ENCODE assay signal across 28 mouse cellular contexts in genomic region chr3:87215176-87215575, GRCm38 (mm10). TPM values are rescaled to one million over a fixed set of nuclear protein-coding genes. Genes with fewer than 3 reads are reported as not detected.
A peak's percentile ranks its signal among the peaks of the same experiment; 100 is the strongest.
DNase-seq lines count a peak whose midpoint lies in the region; ATAC-seq lines count a peak whose summit lies in the region.
"Had no signal": no experiment of that assay in that cellular context is flagged by ENCODE, and none has a peak within 500 bp of the region (broad histone marks: within the 10 kb centered on the region; RNA-seq: fewer than 3 reads in every experiment).

No protein-coding gene starts in this region.

- no peak for ATAC-seq in limb, embryonic 13.5 days (ENCODE audit: low FRiP score, low read depth)
- peak; percentile 40 for ATAC-seq in activated CD4-positive, CD25-positive, alpha-beta regulatory T cell, adult 4 months
- ATAC-seq in intestine, embryonic 16.5 days = no peak
- ATAC-seq: CD4-positive, CD25-positive, alpha-beta regulatory T cell, adult 4 months; forebrain, embryonic 13.5 days; forebrain, embryonic 16.5 days; Patski had no signal

- no peaks in the 10 kb centered on the region for H3K9me3 ChIP-seq in limb, embryonic 13.5 days
- H3K9me3 ChIP-seq in limb, embryonic 10.5 days (replicated peaks) = no peaks in the 10 kb centered on the region
- no peaks in the 10 kb centered on the region for H3K9me3 ChIP-seq in intestine, embryonic 16.5 days (ENCODE audit: control insufficient read depth, low read length)
- H3K9me3 ChIP-seq: forebrain, embryonic 10.5 days; forebrain, embryonic 13.5 days; G1E; heart, embryonic 10.5 days; heart, embryonic 13.5 days; hindbrain, embryonic 12.5 days; hindbrain, embryonic 15.5 days had no signal

- no peak overlapping the region for H3K9ac ChIP-seq in limb, embryonic 13.5 days
- no peak overlapping the region for H3K9ac ChIP-seq in intestine, embryonic 16.5 days (ENCODE audit: low read depth, low read length)
- H3K9ac ChIP-seq: forebrain, embryonic 13.5 days; heart, embryonic 13.5 days; hindbrain, embryonic 12.5 days; hindbrain, embryonic 15.5 days had no signal

- WGBS in limb, embryonic 13.5 days = 79% methylated on average over 11 of the region's 11 CpGs
- 83% methylated on average over 11 of the region's 11 CpGs for WGBS in limb, embryonic 10.5 days
- WGBS in intestine, embryonic 16.5 days = 73% methylated on average over 11 of the region's 11 CpGs

- no peak overlapping the region for H3K4me3 ChIP-seq in limb, embryonic 13.5 days
- H3K4me3 ChIP-seq in limb, embryonic 10.5 days = no peak overlapping the region
- H3K4me3 ChIP-seq in intestine, embryonic 16.5 days (ENCODE audit: low read length) = no peak overlapping the region
- H3K4me3 ChIP-seq: forebrain, embryonic 10.5 days; forebrain, embryonic 13.5 days; heart, adult 2 months; heart, embryonic 10.5 days; heart, embryonic 13.5 days; hindbrain, embryonic 12.5 days; hindbrain, embryonic 15.5 days had no signal

- H3K27me3 ChIP-seq in limb, embryonic 13.5 days = no peaks in the 10 kb centered on the region
- H3K27me3 ChIP-seq in limb, embryonic 10.5 days (ENCODE audit: low read depth, poor library complexity, severe bottlenecking) = no peaks in the 10 kb centered on the region
- no peaks in the 10 kb centered on the region for H3K27me3 ChIP-seq in intestine, embryonic 16.5 days (replicated peaks; ENCODE audit: control insufficient read depth, insufficient read depth, low read length)
- H3K27me3 ChIP-seq: forebrain, embryonic 13.5 days; heart, embryonic 13.5 days; hindbrain, embryonic 12.5 days; hindbrain, embryonic 15.5 days had no signal

- DNase-seq in limb, embryonic 10.5 days (ENCODE audit: low spot score) = no peak
- DNase-seq in retina, postnatal 1 day = peak; percentile 7
- no peak for DNase-seq in retina, embryonic 14.5 days (ENCODE audit: low spot score)
- peak; percentile 38 to 65 for DNase-seq in natural killer cell, adult 2 months (ENCODE audit: low spot score in 2 of 2)
- DNase-seq in urinary bladder, postnatal 4 days (ENCODE audit: low spot score in 2 of 2) = no peak
- DNase-seq: adrenal gland, adult 2 months; adrenal gland, postnatal 14 days; B cell, adult 2 months; cerebellum, adult 18-20 months; cerebellum, adult 9-10 months; cerebellum, postnatal 14 days; gastrocnemius, postnatal 10 days; gastrocnemius, postnatal 36 days; heart, adult 2 months; heart, postnatal 14 days had no signal

- no peak overlapping the region for H3K4me2 ChIP-seq in limb, embryonic 13.5 days (replicated peaks)
- no peak overlapping the region for H3K4me2 ChIP-seq in intestine, embryonic 16.5 days (ENCODE audit: low read depth, low read length)
- H3K4me2 ChIP-seq: forebrain, embryonic 13.5 days; heart, embryonic 13.5 days; hindbrain, embryonic 12.5 days; hindbrain, embryonic 15.5 days had no signal

- H3K4me1 ChIP-seq in limb, embryonic 13.5 days = no peaks in the 10 kb centered on the region
- no peaks in the 10 kb centered on the region for H3K4me1 ChIP-seq in limb, embryonic 10.5 days
- no peaks in the 10 kb centered on the region for H3K4me1 ChIP-seq in intestine, embryonic 16.5 days (ENCODE audit: control insufficient read depth, insufficient read depth, low read length)
- H3K4me1 ChIP-seq: forebrain, embryonic 10.5 days; forebrain, embryonic 13.5 days; heart, embryonic 10.5 days; heart, embryonic 13.5 days; hindbrain, embryonic 12.5 days; hindbrain, embryonic 15.5 days had no signal

- H3K27ac ChIP-seq in limb, embryonic 13.5 days = 0 out of 2 replicates have a peak overlapping the region, but pooled peaks have one; percentile 28
- H3K27ac ChIP-seq in limb, embryonic 10.5 days = no peak overlapping the region
- H3K27ac ChIP-seq in intestine, embryonic 16.5 days (ENCODE audit: low read length) = no peak overlapping the region
- H3K27ac ChIP-seq: forebrain, embryonic 10.5 days; forebrain, embryonic 13.5 days; heart, adult 2 months; heart, embryonic 10.5 days; heart, embryonic 13.5 days; hindbrain, embryonic 12.5 days; hindbrain, embryonic 15.5 days had no signal

- no peaks in the 10 kb centered on the region for H3K36me3 ChIP-seq in limb, embryonic 13.5 days
- no peaks in the 10 kb centered on the region for H3K36me3 ChIP-seq in limb, embryonic 10.5 days
- H3K36me3 ChIP-seq in intestine, embryonic 16.5 days (ENCODE audit: control insufficient read depth, insufficient read depth, low read length) = no peaks in the 10 kb centered on the region
- H3K36me3 ChIP-seq: forebrain, embryonic 10.5 days; G1E; heart, embryonic 10.5 days; heart, embryonic 13.5 days; hindbrain, embryonic 12.5 days; hindbrain, embryonic 15.5 days had no signal

RNA-seq across cellular contexts. Expression of gene Kirrel, which starts 40.6 kb away (rescaled TPM):
- polyA plus RNA-seq in limb, embryonic 13.5 days (2015; fragmentation: Nextera tagmentation; extraction: Ambion mirVana) = 25.6 and 26.1 TPM in 2 replicates
- polyA plus RNA-seq in limb, embryonic 10.5 days (2016; fragmentation: Nextera tagmentation; extraction: Ambion mirVana) = 17.4 and 19.0 TPM in 2 replicates
- not detected for polyA plus RNA-seq in activated CD4-positive, CD25-positive, alpha-beta regulatory T cell, adult 4 months (2017; shearing (Covaris generic))
- 7.3 and 8.3 TPM in 2 replicates for polyA plus RNA-seq in intestine, embryonic 16.5 days (2015; fragmentation: Nextera tagmentation; extraction: Ambion mirVana)
- polyA plus RNA-seq: CD4-positive, CD25-positive, alpha-beta regulatory T cell, adult 4 months; G1E had no signal

RNA-seq across cellular contexts. Expression of gene Fcrls, which starts 48.4 kb away (rescaled TPM):
- polyA plus RNA-seq in limb, embryonic 13.5 days (2015; fragmentation: Nextera tagmentation; extraction: Ambion mirVana) = 12.4 and 14.1 TPM in 2 replicates
- polyA plus RNA-seq in limb, embryonic 10.5 days (2016; fragmentation: Nextera tagmentation; extraction: Ambion mirVana) = 0.77 and 3.3 TPM in 2 replicates
- not detected for polyA plus RNA-seq in activated CD4-positive, CD25-positive, alpha-beta regulatory T cell, adult 4 months (2017; shearing (Covaris generic))
- 4.7 and 6.0 TPM in 2 replicates for polyA plus RNA-seq in intestine, embryonic 16.5 days (2015; fragmentation: Nextera tagmentation; extraction: Ambion mirVana)
- polyA plus RNA-seq: G1E, Patski had no signal

Comparison
In these comparisons a context has a peak if more than half of its experiments do, and no peak if none do; other contexts are left out.
1. DNase-seq: peak in retina, postnatal 1 day (single experiment) and natural killer cell, adult 2 months (2 of 2); none in limb, embryonic 10.5 days (single experiment), retina, embryonic 14.5 days (single experiment) and urinary bladder, postnatal 4 days (0 of 2).